9 mouse cellular contexts compared by ENCODE assay signal in the genomic region with DNA sequence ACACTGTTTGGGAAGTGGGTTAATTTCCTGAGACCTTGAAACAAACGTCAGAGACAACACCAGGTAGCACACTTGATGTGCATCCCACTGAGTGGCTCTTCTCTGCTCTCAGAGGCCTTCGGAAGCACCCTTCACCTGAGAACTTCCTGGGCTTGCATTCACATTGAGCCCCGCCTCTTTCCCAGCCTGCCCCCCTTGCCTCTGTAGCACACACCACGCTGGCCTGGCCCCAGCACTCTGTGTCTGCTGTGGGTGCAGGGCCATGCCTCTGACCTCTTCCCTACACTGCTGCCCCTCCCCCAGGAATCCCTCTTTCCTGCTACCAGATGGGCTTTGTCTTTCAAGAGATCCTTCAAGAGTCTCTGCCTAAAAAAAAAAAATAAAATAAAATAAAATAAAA. TPM values are rescaled to one million over a fixed set of nuclear protein-coding genes. Genes with fewer than 3 reads are reported as not detected.
DNase-seq lines count a peak whose midpoint lies in the region; ATAC-seq and TF ChIP-seq lines count a peak whose summit lies in the region.
"Had no signal": no experiment of that assay in that cellular context is flagged by ENCODE, and none has a peak within 500 bp of the region (broad histone marks: within the 10 kb centered on the region; RNA-seq: fewer than 3 reads in every experiment).

No protein-coding gene starts in this region.

- no peak overlapping the region for H3K4me3 ChIP-seq in heart, embryonic 14.5 days (ENCODE audit: control insufficient read depth in 1 of 2, insufficient read depth in 1 of 2, low read depth in 1 of 2, low read length in 2 of 2)
- H3K4me3 ChIP-seq in midbrain, embryonic 10.5 days = no peak overlapping the region
- no peak overlapping the region for H3K4me3 ChIP-seq in midbrain, embryonic 13.5 days (replicated peaks)
- no peak overlapping the region for H3K4me3 ChIP-seq in limb, embryonic 11.5 days (ENCODE audit: low read depth, low read length)
- no peak overlapping the region for H3K4me3 ChIP-seq in cerebellum, adult 2 months (replicated peaks; ENCODE audit: insufficient read depth, low read depth, low read length)

- no peak overlapping the region for H3K4me2 ChIP-seq in heart, embryonic 14.5 days (ENCODE audit: low read length)
- H3K4me2 ChIP-seq in midbrain, embryonic 13.5 days (replicated peaks) = no peak overlapping the region
- H3K4me2 ChIP-seq in limb, embryonic 11.5 days (ENCODE audit: low read depth, severe bottlenecking) = no peak overlapping the region

- peak overlapping the region in 1 of 2 experiments; percentile 62; a peak in 1 of 4 replicates for H3K27ac ChIP-seq in heart, embryonic 14.5 days (replicated peaks in 1 of 2; ENCODE audit: control insufficient read depth in 1 of 2, insufficient read depth in 1 of 2, low read depth in 2 of 2, low read length in 2 of 2)
- H3K27ac ChIP-seq in midbrain, embryonic 10.5 days (replicated peaks) = peak overlapping the region; percentile 68; the same call in 1 of the 2 replicates
- no peak overlapping the region for H3K27ac ChIP-seq in midbrain, embryonic 13.5 days
- H3K27ac ChIP-seq in limb, embryonic 11.5 days (replicated peaks; ENCODE audit: low read depth, low read length) = no peak overlapping the region
- H3K27ac ChIP-seq in cerebellum, adult 2 months (ENCODE audit: insufficient read depth, low read length) = no peak overlapping the region

- peaks cover 12 to 23% of the 10 kb centered on the region in 2 experiments for H3K4me1 ChIP-seq in heart, embryonic 14.5 days (ENCODE audit: control insufficient read depth in 2 of 2, insufficient read depth in 2 of 2, low read length in 2 of 2)
- H3K4me1 ChIP-seq in midbrain, embryonic 10.5 days = peaks cover 36% of the 10 kb centered on the region
- H3K4me1 ChIP-seq in midbrain, embryonic 13.5 days (replicated peaks) = peaks cover 19% of the 10 kb centered on the region
- 0 out of 2 replicates have a peak, but pooled peaks cover 2% of the 10 kb centered on the region for H3K4me1 ChIP-seq in limb, embryonic 11.5 days (ENCODE audit: control insufficient read depth, insufficient read depth, low read length)
- peaks cover 8% of the 10 kb centered on the region for H3K4me1 ChIP-seq in cerebellum, adult 2 months (ENCODE audit: control insufficient read depth, insufficient read depth, low read length)

- H3K9ac ChIP-seq in heart, embryonic 14.5 days (ENCODE audit: low read length) = no peak overlapping the region
- H3K9ac ChIP-seq in midbrain, embryonic 13.5 days (replicated peaks) = no peak overlapping the region
- no peak overlapping the region for H3K9ac ChIP-seq in limb, embryonic 11.5 days (ENCODE audit: low read length)

- no peak for TF ChIP-seq POLR2A in cerebellum, adult 2 months (IDR thresholded peaks at IDR 0.05; ENCODE audit: borderline replicate concordance, insufficient read depth, low read length)

- TF ChIP-seq CTCF in cerebellum, adult 2 months (IDR thresholded peaks at IDR 0.05; ENCODE audit: borderline replicate concordance, insufficient read depth, low read depth, low read length) = no peak

- no peak for DNase-seq in heart, adult 8-10 months (ENCODE audit: low spot score)
- no peak for DNase-seq in midbrain, embryonic 10.5 days (ENCODE audit: low spot score)
- DNase-seq in limb, embryonic 11.5 days (ENCODE audit: low spot score) = peak; percentile 57
- peak; percentile 39 to 73 for DNase-seq in lung, postnatal 4 days
- no peak for DNase-seq in frontal cortex, adult 2 months (ENCODE audit: extremely low spot score in 1 of 2, low spot score in 1 of 2)
- no peak for DNase-seq in cerebellum, adult 2 months

- no peaks in the 10 kb centered on the region for H3K9me3 ChIP-seq in heart, embryonic 14.5 days (ENCODE audit: control insufficient read depth, low read length)
- H3K9me3 ChIP-seq in midbrain, embryonic 10.5 days (replicated peaks) = no peaks in the 10 kb centered on the region
- no peaks in the 10 kb centered on the region for H3K9me3 ChIP-seq in midbrain, embryonic 13.5 days
- H3K9me3 ChIP-seq in limb, embryonic 11.5 days (ENCODE audit: control insufficient read depth, low read length) = no peaks in the 10 kb centered on the region

- WGBS in heart, embryonic 14.5 days = 13% methylated on average over 4 of the region's 4 CpGs
- WGBS in midbrain, embryonic 10.5 days = 18% methylated on average over 4 of the region's 4 CpGs
- 31% methylated on average over 4 of the region's 4 CpGs for WGBS in midbrain, embryonic 13.5 days
- 8% methylated on average over 4 of the region's 4 CpGs for WGBS in limb, embryonic 11.5 days
- WGBS in cerebellum, adult 2 months = 66% methylated on average over 4 of the region's 4 CpGs

- ATAC-seq in heart, embryonic 14.5 days (ENCODE audit: insufficient number of reproducible peaks, insufficient read depth, low FRiP score, low read depth) = peak; percentile 70
- ATAC-seq in midbrain, embryonic 13.5 days = no peak
- ATAC-seq in limb, embryonic 11.5 days (ENCODE audit: insufficient number of reproducible peaks, low FRiP score, low TSS enrichment, low read depth) = 0 out of 2 replicates have a peak, but pooled peaks have one; percentile 60
- ATAC-seq: CD4-positive, CD25-positive, alpha-beta regulatory T cell, adult 4 months had no signal

- no peaks in the 10 kb centered on the region for H3K36me3 ChIP-seq in heart, embryonic 14.5 days (ENCODE audit: control insufficient read depth, insufficient read depth, low read length)
- no peaks in the 10 kb centered on the region for H3K36me3 ChIP-seq in midbrain, embryonic 10.5 days
- no peaks in the 10 kb centered on the region for H3K36me3 ChIP-seq in midbrain, embryonic 13.5 days
- H3K36me3 ChIP-seq in limb, embryonic 11.5 days (ENCODE audit: control insufficient read depth, insufficient read depth, low read length) = no peaks in the 10 kb centered on the region

- H3K27me3 ChIP-seq in heart, embryonic 14.5 days (ENCODE audit: control insufficient read depth, insufficient read depth, low read length) = no peaks in the 10 kb centered on the region
- H3K27me3 ChIP-seq in midbrain, embryonic 10.5 days (ENCODE audit: low read depth, poor library complexity, severe bottlenecking) = no peaks in the 10 kb centered on the region
- H3K27me3 ChIP-seq in midbrain, embryonic 13.5 days = no peaks in the 10 kb centered on the region
- H3K27me3 ChIP-seq in limb, embryonic 11.5 days (ENCODE audit: control insufficient read depth, insufficient read depth, low read length) = no peaks in the 10 kb centered on the region
- H3K27me3 ChIP-seq in cerebellum, adult 2 months (ENCODE audit: control insufficient read depth, insufficient read depth, low read length) = no peaks in the 10 kb centered on the region; the same call in 1 of the 2 replicates

RNA-seq across cellular contexts. Expression of gene Sel1l3, which starts 21.8 kb away (rescaled TPM):
- 1.5 and 1.7 TPM in 2 replicates for polyA plus RNA-seq in heart, embryonic 14.5 days (2014; fragmentation: Nextera tagmentation; extraction: Ambion mirVana)
- 1 to 10 TPM; 1.2 to 1.8 (median 1.6) TPM for total RNA-seq in heart, adult 8-10 months (2022)
- 0.96 and 1.1 TPM in 2 replicates for polyA plus RNA-seq in midbrain, embryonic 10.5 days (2016; fragmentation: Nextera tagmentation; extraction: Ambion mirVana)
- 3.2 and 3.8 TPM in 2 replicates for polyA plus RNA-seq in midbrain, embryonic 13.5 days (2015; fragmentation: Nextera tagmentation; extraction: Ambion mirVana)
- 1.2 and 1.5 TPM in 2 replicates for polyA plus RNA-seq in limb, embryonic 11.5 days (2014; fragmentation: Nextera tagmentation; extraction: Ambion mirVana)
- polyA plus RNA-seq in frontal cortex, adult 2 months (2012; rRNA removed) = 28.3 and 28.8 TPM in 2 replicates
- 70.8 and 85.1 TPM in 2 replicates for polyA plus RNA-seq in cerebellum, adult 2 months (2012; rRNA removed)

RNA-seq across cellular contexts. Expression of gene Smim20, which starts 31.3 kb away (rescaled TPM):
- polyA plus RNA-seq in heart, embryonic 14.5 days (2014; fragmentation: Nextera tagmentation; extraction: Ambion mirVana) = 217 and 239 TPM in 2 replicates
- 100 to 1,000 TPM; 101 to 111 (median 105) TPM for total RNA-seq in heart, adult 8-10 months (2022)
- polyA plus RNA-seq in midbrain, embryonic 10.5 days (2016; fragmentation: Nextera tagmentation; extraction: Ambion mirVana) = 70.9 and 74.1 TPM in 2 replicates
- polyA plus RNA-seq in midbrain, embryonic 13.5 days (2015; fragmentation: Nextera tagmentation; extraction: Ambion mirVana) = 72.3 and 75.8 TPM in 2 replicates
- polyA plus RNA-seq in limb, embryonic 11.5 days (2014; fragmentation: Nextera tagmentation; extraction: Ambion mirVana) = 58.1 and 59.0 TPM in 2 replicates
- 69.5 and 75.7 TPM in 2 replicates for polyA plus RNA-seq in frontal cortex, adult 2 months (2012; rRNA removed)
- polyA plus RNA-seq in cerebellum, adult 2 months (2012; rRNA removed) = 63.4 and 64.5 TPM in 2 replicates

Comparison
In these comparisons a context has a peak if more than half of its experiments do, and no peak if none do; other contexts are left out.
1. DNase-seq: peak in limb, embryonic 11.5 days (single experiment) and lung, postnatal 4 days (2 of 2); none in heart, adult 8-10 months (single experiment), midbrain, embryonic 10.5 days (single experiment), frontal cortex, adult 2 months (0 of 2) and cerebellum, adult 2 months (0 of 2).